Mouse (Mus musculus) erythroblast, adult 5-6 weeks (primary cell): ENCODE measurements around the gene Esf1. TPM values are rescaled to one million over a fixed set of nuclear protein-coding genes. Genes with fewer than 3 reads are reported as not detected.
A peak's percentile ranks its signal among the peaks of the same experiment; 100 is the strongest.
"Not testable (repeated sequence)": the region's sequence is repeated elsewhere in the genome, so short reads cannot be mapped to it uniquely, and the experiment has no call there.

Experiments used
- ATAC-seq: replicated peaks from 2 replicates; pipeline ENCODE4 v1.8.0; 2016; ENCODE audit warnings: moderate number of reproducible peaks, mild to moderate bottlenecking, moderate TSS enrichment, inconsistent platforms; ENCODE audit not compliant: poor library complexity, low FRiP score, severe bottlenecking
- total RNA-seq, 2 experiments: library from RNA; stranded (forward) in 1 of 2; stranded (reverse) in 1 of 2; fragments of 150-400 nt in 1 of 2; fragments of 200-764, 138-1000 nt in 1 of 2; gene quantifications; 2 replicates each; pipeline versions ENCODE4 v1.2.3 to v1.2.4; 2015 to 2017; ENCODE audit warnings: low replicate concordance in 2 of 2

The Esf1 gene
- 11.1 and 14.6 TPM in 2 replicates for total RNA-seq (2015; ENCODE audit: low replicate concordance)
- total RNA-seq (2017; ENCODE audit: low replicate concordance): 7.4 and 10.5 TPM in 2 replicates

- peak; percentile 98 for ATAC-seq
These were observed at the start of gene Esf1, which contains the start of gene Ndufaf5 for GRCm38 (mm10) chr2:140170127-140170802. Esf1 (minus strand) TSS chr2:140170564. Ndufaf5 (plus strand) TSS chr2:140170649.

- ATAC-seq: no peak
These were observed 45.6 kb upstream of the Esf1 start for GRCm38 (mm10) chr2:140215965-140216364.

GRCm38 (mm10) chr2:140215415-140215814 is 45.1 kb upstream of the Esf1 start:
- no peak for ATAC-seq

- ATAC-seq: no peak
These were observed 44.2 kb upstream of the Esf1 start for GRCm38 (mm10) chr2:140214519-140215027.

- no peak for ATAC-seq
These were observed 33.4 kb upstream of the Esf1 start for GRCm38 (mm10) chr2:140203756-140204155.

- ATAC-seq: no peak
These were observed 32.2 kb upstream of the Esf1 start for GRCm38 (mm10) chr2:140202573-140202972.

- ATAC-seq: no peak
These were observed 30.3 kb upstream of the Esf1 start for GRCm38 (mm10) chr2:140200713-140201112.

- not testable (repeated sequence) for ATAC-seq
These were observed 15.4 kb upstream of the Esf1 start for GRCm38 (mm10) chr2:140185685-140186210.

- ATAC-seq: peak; percentile 69
These were observed 614 bp upstream of the Esf1 start for GRCm38 (mm10) chr2:140170803-140171553.

- ATAC-seq: no peak
These were observed 1.3 kb downstream of the Esf1 start for GRCm38 (mm10) chr2:140169057-140169456.

- peak; percentile 67 for ATAC-seq
These were observed 7.0 kb downstream of the Esf1 start for GRCm38 (mm10) chr2:140163351-140163854.

GRCm38 (mm10) chr2:140159186-140159730 is 11.1 kb downstream of the Esf1 start:
- no peak; the same call in 1 of the 2 replicates for ATAC-seq

- ATAC-seq: not testable (repeated sequence)
These were observed 18.6 kb downstream of the Esf1 start, which contains the start of gene Gm17374 for GRCm38 (mm10) chr2:140151743-140152142. Gm17374 (plus strand) TSS chr2:140152043.

GRCm38 (mm10) chr2:140125516-140125915 is 44.8 kb downstream of the Esf1 start:
- peak; percentile 49; the same call in 1 of the 2 replicates for ATAC-seq

- ATAC-seq: no peak
These were observed 56.5 kb downstream of the Esf1 start for GRCm38 (mm10) chr2:140113851-140114250.

GRCm38 (mm10) chr2:140108945-140109344 is 61.4 kb downstream of the Esf1 start:
- no peak for ATAC-seq

GRCm38 (mm10) chr2:140107641-140108040 is 62.7 kb downstream of the Esf1 start:
- no peak for ATAC-seq

- no peak for ATAC-seq
These were observed 65.4 kb downstream of the Esf1 start for GRCm38 (mm10) chr2:140104951-140105350.

GRCm38 (mm10) chr2:140100551-140101474 is 69.6 kb downstream of the Esf1 start:
- ATAC-seq: no peak
